Mouse (Mus musculus): Measurements from ENCODE around the gene Ces1h. TPM values are rescaled to one million over a fixed set of nuclear protein-coding genes. Genes with fewer than 3 reads are reported as not detected.
"Not testable (repeated sequence)": the region's sequence is repeated elsewhere in the genome, so short reads cannot be mapped to it uniquely, and the experiment has no call there.

The Ces1h gene
- total RNA-seq (2022) = not detected

DNA sequence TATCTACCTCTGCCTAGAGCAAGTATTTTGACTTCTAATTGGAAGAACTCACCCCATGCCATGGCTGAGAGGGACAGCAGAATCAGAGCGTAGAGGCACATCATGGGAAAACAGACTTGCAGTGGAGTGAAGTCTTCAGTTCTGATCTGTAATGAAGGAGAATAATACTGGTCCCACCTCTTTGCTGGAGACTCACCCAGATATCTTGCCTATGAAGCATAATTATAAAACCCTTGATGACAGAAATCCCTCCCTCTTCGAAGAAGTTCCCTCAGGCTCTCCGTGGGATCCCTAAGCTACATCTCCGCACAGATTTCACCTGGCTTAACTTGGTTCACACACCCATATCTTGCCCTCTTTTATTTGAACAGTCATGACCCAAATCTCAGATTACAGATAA lies at the start of gene Ces1h:
Ces1h (minus strand) TSS at position 101 of the 400 bp plus-strand sequence.
- no peak for DNase-seq (ENCODE audit: low spot score in 2 of 2)

DNA sequence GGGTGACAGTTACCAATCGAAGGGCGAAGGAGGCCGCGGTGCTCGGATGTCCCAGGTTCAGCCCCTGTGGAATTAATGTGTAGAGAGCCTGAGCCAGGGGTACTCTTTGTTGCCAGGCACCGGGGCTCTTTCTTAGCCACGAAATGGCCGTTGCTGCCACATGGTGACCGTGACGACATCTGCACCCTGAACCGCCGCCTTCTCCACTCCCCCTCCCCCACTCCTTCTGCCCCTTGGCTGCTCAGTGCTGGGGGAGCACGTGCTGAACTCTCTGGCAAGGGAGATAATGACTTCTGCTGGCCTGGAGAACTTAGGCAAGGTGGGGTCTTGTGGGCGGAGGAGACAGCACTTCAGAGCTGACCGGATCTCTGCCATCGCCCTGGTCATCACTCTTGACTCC lies 47.7 kb upstream of the Ces1h start:
- no peak for DNase-seq (ENCODE audit: low spot score in 2 of 2)

DNA sequence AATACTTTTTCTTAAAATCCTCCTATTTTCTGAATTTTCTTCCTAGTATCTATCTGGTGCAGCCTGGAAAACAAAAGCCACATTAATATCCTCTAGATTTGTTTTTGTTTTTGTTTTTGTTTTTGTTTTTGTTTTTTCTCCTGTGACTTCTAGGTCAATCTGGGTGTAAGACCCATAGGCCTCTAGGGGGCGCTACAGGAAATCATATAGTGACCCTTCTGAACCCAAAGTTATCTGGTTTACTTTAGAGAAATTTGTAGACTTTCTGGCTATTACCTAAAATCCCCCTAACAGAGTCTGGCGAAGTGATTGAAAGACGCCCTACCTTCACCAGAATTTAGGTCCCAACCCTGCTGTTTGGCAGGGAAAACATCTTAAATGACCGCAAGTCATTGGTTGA lies 35.9 kb upstream of the Ces1h start:
- DNase-seq (ENCODE audit: low spot score in 2 of 2) = no peak

DNA sequence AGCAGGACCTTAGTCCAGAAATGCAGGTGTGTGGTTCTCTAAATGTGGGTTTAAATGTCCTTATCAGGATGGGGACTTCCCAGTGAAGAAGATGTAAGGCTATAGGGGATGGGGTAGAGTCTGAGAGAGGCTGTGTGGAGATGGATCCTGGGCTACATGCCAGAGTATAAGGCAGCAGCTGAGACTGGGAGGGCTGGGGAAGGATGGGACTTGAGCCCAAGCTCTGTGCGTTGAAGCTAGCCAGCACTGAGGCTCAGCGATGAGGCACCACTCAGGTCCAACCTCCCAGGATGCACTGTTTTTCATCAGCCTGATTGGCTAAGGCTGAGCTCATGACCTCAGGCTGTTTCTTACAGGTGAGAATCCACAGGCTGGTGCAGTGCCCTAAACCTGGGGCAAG lies 29.3 kb upstream of the Ces1h start:
- no peak for DNase-seq (ENCODE audit: low spot score in 2 of 2)

DNA sequence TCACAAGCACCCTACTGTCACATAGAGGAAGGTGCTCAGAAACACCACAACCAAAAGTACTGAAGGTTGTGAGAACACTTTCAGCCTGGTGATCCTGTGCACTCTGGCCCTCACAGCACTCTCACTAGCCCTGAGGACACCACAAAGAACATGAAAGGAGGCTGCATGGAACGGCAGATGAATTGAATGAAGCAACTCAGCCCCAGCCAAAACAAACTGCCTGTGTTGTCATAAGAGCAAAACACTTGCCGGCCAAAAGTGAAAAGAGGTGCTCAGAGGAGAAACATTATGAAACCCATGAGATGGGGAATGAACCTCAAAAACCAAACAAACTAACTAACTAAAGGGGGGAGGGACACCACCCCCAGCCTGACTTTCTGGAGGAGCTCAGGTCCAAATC lies 20.2 kb upstream of the Ces1h start:
- no peak for DNase-seq (ENCODE audit: low spot score in 2 of 2)

DNA sequence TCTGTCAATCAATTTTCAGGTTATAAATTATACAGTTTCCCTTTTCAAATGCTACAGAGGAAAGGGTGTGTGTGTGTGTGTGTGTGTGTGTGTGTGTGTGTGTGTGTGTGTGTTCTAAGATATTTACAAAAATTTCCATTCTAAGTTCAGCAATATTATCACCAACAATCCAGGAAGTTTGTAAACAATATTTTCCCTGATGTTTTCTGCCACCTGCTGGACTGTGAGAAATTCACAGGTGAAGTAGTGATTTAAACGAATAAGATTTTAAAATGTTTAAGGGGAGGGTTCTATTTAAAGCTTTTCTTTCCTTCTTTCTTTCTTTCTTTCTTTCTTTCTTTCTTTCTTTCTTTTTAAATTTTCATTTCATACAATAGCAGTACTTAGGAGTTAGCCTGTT lies 18.5 kb upstream of the Ces1h start:
- DNase-seq (ENCODE audit: low spot score in 2 of 2) = no peak

DNA sequence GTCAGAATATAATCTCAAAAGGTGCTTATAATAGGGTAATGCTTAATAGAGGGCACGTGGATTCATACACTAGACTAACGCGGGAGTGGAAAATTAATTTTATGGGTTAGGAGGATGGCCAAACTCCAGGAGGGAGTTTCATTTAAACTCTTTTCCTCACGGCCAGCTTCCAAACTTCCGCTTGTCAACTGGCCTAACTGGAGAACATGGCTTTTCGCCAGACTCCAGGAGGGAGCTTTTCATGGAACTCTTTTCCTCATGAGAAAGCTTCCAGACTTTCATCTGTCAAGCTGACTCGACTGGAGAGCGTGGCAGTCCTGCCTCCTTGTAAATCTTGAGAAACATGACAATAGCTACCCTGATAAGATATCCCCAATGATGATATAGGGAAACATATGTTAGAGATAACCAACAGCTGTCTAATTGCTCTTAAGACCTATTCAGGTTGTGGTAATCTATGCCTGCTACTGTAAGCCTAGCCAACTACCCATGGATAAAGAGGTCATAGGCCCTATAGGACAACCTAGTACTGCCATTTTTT lies 14.6 kb upstream of the Ces1h start:
- not testable (repeated sequence) for DNase-seq (ENCODE audit: low spot score in 2 of 2)

DNA sequence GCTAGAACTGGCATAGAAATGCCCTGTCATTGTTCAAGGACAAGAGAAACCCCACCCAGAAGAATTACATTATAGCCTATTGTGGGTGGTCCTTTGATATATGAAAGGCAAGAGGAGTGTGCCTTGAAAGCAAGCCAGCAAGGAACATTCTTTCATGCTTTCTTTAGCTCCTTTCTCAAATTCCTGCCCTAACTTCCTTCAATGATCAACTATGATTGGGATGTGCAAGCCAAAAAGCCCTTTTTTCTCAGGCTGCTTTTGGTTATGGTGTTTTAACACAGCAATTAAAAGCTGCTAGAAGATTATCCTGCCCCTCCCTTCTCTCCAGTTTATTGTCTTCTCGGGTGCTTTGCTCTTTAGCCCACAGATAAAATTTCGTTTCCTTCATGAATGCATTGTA lies 10.0 kb downstream of the Ces1h start:
- DNase-seq (ENCODE audit: low spot score in 2 of 2) = no peak

DNA sequence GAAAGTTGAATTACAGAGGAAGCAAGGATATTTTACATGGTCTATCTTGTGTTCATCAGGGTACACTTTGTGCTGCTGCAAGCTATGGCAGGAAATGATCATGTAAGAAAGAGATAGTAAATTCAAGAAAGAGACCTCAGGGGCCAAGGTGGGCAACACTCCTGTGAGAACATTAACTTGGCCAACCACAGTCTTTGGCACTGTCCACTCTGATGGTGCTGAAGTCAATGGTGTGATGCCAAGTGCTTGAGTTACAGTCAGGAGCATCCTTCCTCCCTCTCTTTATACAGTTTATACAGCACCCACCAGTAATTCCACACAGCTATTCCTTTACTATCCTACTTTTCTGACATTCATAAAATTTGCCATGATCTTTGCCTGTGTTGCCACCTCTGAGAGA lies 19.4 kb downstream of the Ces1h start:
- no peak for DNase-seq (ENCODE audit: low spot score in 2 of 2)

DNA sequence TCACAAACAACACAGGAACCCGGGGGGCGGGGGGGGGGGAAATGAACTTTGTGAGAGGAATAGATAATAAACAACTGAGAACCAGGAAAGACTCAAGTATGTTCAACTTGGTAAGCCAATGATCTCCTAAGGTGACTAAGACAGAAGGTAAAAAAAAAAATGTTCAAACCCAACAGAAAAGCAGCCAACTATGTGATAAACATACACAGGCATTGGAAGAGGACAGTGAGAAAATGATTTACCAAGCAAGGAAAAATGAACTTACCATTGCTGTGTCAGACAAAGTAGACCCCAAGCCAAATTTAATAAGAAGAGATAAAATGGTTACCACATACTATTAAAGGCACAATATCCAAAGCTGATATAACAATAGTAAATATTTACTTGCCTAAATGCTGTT lies 40.0 kb downstream of the Ces1h start:
- no peak for DNase-seq (ENCODE audit: low spot score in 2 of 2)

DNA sequence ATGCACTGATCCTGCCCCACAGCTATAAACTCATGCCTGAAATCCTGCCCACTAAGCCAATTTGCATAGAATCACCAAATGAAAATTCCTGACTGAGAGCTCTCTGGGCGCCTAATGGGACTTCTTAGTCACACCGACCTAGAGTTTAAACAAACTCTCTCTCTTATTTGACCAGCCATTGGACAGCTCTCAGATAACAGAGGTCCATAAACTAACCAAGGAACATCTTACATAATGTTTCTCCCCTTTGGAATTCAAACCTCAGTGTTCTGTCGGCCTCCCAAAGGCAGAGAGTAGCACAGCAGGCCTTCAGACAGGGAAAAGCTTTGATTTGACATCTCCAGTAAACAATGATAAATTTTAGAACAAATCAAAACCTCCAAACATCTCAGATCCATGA lies 42.3 kb downstream of the Ces1h start, which contains the start of gene Ces1g:
Ces1g (minus strand) TSS at position 102 of the 400 bp plus-strand sequence.
- no peak for DNase-seq (ENCODE audit: low spot score in 2 of 2)

DNA sequence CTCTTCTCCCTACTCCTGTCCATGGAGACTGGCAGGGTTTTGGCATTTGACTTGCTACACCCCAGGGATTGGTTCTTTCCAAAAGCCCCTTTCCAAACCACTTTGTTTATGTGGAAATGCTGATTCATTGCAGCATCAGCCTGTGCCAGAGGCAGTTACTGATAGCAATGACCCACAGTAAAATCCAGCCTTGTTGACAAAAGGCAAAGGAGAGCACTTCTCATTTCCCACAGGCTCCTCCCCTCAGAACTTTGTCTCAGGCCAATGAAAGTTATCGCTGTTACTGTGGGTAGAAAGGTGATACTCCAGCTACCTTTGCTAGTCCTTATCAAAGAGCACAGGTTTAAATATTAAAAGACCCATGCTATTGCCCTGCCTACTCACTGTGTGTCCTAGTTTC lies 46.8 kb downstream of the Ces1h start:
- no peak for DNase-seq (ENCODE audit: low spot score in 2 of 2)

DNA sequence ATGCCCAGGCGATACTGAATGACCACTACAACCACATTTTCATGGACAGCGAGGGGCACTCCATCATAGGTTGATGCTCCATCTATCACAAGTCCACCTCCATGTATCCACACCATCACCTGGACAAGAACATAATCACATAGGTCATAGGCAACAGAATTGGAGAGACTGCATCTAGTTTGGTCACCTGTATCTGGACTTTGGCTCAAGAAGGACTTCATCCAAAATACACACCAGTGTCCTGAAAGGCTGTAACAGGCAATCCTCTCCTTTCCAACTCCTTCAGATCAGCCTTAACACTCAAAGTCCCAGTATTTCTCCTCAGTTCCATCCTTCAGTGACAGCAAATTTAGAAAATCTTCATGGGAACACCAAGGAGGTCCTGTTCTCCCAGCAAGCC lies 48.4 kb downstream of the Ces1h start:
- no peak for DNase-seq (ENCODE audit: low spot score in 2 of 2)

DNA sequence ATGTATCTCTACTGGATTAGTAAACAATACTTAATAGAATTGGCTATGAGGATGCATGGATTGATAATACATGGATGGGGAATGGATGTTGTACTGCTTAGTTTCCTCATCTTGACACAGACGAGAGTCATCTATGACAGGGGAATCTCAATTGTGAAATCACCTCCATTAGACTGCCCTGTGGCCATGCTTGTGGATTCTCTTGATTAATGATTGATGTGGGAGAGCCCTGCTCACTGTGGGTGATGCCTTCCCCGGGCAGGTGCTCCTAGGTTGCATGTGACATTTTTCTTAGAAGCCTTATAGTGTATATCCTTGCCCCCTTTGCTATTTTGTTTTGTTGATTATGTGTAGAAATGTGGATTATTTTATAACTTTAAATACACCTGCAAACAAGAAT lies 54.4 kb downstream of the Ces1h start:
- DNase-seq (ENCODE audit: low spot score in 2 of 2) = no peak

DNA sequence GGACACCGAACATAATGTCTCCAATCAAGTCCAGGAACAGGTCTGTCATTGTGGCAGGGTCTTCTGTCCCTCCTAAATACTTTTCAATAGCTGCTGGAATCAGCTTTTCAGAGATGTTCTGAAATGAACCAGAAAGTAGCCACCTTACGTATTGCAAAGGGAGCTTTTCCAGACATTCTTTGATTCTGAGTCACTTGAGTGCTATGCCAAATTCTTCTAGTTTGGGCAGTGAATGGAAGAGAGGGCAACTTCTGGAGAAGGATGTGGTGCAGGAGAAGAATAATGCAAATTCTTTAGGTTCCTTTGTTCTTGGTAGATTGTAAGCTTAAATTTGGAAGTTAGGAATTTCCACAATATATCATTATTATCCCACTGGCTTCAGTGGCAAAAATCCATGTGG lies 62.5 kb downstream of the Ces1h start:
- DNase-seq (ENCODE audit: low spot score in 2 of 2) = no peak

DNA sequence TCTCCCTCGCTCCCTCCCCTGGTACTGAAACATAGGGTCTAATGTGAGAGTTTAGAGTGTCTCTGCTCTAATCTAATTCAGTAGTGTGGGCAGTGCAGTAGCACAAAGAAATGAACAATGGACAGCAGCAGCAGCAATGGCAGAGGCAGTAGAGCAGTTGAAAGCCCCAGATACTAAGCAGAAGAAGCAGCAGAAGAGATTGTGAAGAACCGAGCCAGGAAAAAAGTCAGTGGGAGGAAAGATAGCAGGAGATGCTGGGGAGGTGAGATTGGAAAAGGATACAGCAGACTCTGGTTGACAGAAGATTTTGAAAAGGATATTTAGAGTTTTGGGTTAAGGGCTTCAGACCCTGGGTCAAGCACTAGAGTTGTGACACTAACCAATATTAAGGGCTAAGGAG lies 64.0 kb downstream of the Ces1h start:
- no peak for DNase-seq (ENCODE audit: low spot score in 2 of 2)

Other genes with a start within 250 kb of the Ces1h start
- gene Ces1c, start 248.4 kb downstream of the Ces1h start, total RNA-seq (2022) = under 1 TPM in 1 of 4 experiments, not detected in 3; 0.86 TPM
- gene Ces1d, start 181.9 kb downstream of the Ces1h start, total RNA-seq (2022) = 100 to 1,000 TPM in 2 of 4 experiments, 10 to 100 TPM in 2; 73.3 to 160 (median 104) TPM
- gene Ces1e, start 150.1 kb downstream of the Ces1h start, total RNA-seq (2022) = under 1 TPM; 0.29 to 0.48 (median 0.39) TPM
- under 1 TPM in 3 of 4 experiments, not detected in 1; 0.17 to 0.81 (median 0.54) TPM for gene Ces1f, start 100.0 kb downstream of the Ces1h start, total RNA-seq (2022)
- not detected for gene Ces1g, start 42.4 kb downstream of the Ces1h start, total RNA-seq (2022)
- under 1 TPM in 3 of 4 experiments, not detected in 1; 0.20 to 0.86 (median 0.22) TPM for gene Ces5a, start 156.1 kb upstream of the Ces1h start, total RNA-seq (2022)

Measured in gastrocnemius, adult 8-10 months (tissue).